Mouse (Mus musculus) Muller cell, postnatal 12 days (primary cell): ENCODE results near the gene Phlda1.

Source experiments
- DNase-seq: peaks from one replicate; pipeline ENCODE4 v3.0.0-alpha.2; 2015; ENCODE audit errors: inconsistent ontology term

Gene Phlda1

DNA sequence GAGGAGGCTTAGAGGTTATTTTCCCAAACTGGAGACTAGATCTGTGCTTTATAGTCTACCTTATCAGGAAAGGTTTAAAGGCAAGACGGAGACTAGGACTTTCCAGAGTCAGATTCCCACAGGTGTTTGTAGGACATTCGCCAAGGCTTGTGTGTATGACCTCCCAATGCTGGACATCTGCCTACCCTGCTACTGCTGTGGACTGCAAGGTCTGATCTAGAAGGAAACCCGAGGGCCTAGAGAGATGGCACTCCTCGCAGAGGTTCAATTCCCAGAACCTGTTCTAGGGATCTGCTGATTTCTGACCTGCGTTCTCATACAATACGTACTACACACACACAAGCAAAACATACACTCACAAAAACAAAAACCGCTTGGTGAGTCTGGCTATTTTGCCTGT lies 680 bp upstream of the Phlda1 start:
- DNase-seq, result no peak

DNA sequence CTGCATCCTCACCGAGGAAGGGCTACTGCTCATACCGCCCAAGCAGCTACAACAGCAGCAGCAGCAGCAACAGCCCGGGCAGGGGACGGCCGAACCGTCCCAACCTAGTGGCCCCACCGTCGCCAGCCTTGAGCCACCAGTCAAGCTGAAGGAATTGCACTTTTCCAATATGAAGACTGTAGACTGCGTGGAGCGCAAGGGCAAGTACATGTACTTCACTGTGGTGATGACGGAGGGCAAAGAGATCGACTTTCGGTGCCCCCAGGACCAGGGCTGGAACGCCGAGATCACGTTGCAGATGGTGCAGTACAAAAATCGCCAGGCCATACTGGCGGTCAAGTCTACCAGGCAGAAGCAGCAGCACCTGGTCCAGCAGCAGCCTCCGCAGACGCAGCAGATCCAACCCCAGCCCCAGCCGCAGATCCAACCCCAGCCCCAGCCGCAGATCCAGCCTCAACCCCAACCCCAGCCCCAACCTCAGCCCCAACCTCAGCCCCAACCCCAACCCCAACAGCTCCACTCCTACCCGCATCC lies 907 bp downstream of the Phlda1 start:
- DNase-seq, result no peak

DNA sequence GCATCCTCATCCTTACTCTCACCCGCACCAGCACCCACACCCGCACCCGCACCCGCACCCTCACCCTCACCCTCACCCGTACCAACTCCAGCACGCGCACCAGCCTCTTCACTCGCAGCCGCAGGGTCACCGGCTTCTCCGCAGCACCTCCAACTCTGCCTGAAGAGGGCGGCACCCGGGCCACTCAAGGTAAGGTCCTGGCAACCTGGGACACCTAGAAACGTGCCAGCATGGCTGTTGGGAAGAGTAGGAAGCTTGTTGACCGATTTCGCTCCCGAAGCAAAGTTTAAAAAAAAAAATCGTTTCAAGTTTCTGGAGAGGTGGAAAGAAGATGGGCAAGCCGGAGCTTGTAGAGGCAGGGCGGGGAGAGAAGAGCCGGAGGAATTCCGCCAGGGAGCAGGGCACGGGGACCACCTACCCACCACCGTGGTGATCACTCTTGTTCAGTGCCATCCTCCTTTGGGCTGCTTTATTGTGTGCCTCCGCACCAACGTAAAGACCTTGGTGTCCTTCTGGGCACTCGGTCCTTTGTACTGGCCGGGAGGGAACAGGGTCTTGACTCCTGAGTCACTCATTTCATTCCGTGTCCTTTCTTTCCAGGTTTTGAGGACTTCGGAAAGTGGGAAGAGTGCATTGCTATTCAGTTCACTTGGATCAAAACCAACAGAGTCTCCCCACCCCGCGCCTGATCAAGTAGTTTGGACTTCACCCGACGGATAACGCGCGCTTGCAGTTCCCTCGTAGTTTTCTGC lies 1.6 kb downstream of the Phlda1 start:
- peak; percentile 73 for DNase-seq

DNA sequence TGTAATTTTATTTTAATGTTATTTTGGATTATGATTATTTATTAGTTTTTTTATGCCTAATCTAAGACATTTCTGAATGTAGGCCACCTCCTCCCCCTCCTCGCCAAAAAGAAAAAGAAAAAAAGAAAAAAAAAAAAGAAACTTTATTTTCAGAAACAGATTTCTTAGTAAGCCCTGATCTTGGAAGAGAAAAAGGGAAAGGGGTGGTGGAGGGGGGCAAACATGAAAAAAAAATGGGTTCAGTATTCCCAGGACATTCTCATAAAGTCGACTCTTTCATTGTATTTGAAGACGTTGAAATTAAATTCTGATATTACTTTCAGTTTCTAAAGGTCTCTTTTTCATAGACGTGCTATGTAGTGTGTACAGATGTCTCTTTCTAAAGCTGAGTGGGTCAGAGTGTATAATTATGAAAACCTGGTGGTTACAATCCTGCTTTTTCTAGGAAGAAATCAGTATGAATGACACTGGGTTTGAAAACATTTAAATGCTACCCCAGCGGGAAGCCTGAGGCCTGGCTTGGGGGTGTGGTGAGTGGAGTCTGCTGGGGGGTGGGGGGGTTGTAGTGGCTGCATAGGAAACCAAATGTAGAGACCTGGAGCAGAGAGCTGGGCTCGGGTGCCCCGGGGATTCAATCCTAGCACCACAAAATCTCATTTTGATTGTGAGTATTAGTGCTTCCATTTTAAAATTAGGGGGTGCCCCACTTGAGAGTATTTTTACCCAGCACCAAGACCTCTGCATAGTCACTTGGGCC lies 2.4 kb downstream of the Phlda1 start:
- DNase-seq, result no peak

DNA sequence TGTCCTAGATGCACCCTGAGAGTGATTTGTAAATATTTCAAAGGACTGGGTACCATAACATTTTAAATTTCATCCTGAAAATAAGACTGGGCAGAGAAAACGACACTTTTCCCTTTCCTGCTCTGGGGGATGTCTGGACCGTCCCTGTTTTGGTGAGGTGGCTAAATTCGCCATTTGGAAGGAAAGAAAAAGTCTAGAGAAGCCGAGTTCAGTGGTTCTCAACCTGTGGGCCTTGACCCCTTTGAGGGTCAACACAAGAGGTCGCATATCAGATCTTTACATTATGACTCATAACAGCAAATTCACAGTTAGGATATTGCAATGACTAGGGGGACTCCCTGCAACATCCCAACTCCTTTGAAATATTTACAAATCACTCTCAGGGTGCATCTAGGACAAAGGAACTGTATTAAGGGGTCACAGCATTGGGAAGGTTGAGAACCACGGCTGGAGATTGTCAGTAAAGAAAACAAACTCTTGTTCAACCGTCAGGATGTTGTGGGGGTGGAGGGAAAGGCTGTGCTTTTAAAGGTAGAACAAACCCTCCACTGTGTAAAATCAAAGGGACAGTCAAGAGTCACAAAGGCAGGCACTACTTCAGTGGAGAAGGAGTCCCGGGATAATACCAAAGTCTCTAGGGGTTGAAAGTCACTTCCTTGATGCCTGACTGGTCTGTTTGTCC lies 3.2 kb downstream of the Phlda1 start:
- no peak for DNase-seq

DNA sequence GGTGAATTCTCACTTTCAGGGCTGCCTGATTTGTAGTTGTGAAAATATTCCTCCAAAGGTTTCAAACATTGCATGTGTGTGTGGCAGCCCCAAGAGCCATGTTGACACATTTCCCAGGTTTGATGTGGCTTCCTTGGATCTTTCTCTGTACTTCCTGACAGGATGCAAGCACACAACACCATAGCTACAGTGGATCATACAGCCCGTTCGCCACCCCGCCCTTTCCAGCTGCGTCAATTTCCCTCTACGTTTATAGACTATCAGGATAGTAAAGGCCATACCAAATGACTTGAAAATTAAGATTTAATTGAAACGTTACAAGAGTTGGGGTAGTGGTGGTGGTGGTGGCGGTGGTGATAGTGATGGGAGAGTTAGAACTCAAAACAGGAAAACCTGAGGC lies 3.9 kb downstream of the Phlda1 start:
- no peak for DNase-seq

DNA sequence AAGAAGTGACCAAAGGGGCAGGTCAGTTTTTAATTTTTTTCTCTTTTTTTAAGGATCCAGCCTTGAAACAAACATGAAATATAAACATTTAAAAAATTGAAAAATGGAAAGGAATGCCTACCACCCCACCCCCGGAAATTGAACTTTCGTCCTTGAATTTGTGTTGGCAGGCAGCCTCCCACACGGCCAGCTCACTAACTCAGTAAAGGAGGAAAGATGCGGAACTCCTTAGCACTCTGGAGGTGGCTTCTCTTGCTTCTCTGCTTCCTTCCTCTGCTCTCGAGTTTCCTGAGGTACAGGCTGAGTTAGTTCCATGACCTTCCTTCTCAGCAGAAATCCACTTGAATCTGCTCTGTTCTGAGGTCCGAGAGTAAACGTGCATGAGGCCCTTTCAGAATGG lies 4.7 kb downstream of the Phlda1 start:
- DNase-seq, result no peak

DNA sequence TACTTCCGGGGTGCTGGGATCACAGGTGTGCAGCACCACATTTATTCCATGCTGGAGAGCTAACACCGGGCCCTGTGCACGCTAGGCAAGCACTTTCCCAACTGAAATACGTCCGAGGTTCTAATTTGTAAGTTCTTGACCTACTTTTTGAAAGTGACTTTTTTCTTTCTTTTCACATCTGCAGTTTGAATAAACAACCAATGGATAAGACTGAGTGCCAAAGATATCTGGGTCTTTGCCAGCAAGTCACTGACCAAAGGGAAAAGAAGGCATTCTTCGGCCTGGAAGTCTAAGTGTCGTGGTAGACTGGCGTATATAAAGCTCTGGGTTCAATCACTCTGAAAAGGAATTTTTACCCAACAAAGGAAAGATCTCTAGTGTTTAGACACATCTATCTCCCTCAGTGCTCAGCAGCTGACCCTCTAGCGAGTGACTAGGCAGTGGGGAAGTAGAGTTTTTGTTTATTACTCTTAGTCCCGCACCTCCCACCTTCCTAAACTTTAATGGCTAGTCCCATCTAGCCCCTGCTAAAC lies 6.0 kb downstream of the Phlda1 start:
- no peak for DNase-seq

DNA sequence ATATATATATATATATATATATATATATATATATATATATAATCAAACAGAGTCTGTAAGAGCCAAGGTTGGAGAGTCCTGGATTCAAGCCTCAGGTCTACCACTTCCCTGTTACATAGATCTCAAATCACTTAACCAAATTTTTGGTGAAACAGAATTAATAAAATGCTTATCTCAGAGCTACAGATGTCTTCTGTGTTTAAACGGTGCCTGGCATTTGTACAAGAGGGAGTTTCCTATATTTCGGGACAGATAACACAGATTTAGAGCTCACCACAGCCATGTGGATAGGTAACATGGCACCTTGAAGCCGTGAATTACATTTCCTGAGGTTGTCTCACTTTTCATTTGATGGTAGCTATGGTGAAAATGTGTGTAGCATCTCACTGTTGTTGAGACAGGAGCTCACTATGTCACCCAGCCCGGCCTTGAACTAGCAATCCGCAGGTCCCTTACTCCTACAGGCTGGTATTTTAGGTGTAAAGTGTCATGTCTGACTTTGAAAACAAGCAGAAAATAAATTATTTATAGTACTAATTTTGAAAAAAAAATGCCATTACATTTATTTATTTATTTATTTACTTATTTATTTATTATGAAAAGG lies 8.3 kb downstream of the Phlda1 start:
- no peak for DNase-seq

DNA sequence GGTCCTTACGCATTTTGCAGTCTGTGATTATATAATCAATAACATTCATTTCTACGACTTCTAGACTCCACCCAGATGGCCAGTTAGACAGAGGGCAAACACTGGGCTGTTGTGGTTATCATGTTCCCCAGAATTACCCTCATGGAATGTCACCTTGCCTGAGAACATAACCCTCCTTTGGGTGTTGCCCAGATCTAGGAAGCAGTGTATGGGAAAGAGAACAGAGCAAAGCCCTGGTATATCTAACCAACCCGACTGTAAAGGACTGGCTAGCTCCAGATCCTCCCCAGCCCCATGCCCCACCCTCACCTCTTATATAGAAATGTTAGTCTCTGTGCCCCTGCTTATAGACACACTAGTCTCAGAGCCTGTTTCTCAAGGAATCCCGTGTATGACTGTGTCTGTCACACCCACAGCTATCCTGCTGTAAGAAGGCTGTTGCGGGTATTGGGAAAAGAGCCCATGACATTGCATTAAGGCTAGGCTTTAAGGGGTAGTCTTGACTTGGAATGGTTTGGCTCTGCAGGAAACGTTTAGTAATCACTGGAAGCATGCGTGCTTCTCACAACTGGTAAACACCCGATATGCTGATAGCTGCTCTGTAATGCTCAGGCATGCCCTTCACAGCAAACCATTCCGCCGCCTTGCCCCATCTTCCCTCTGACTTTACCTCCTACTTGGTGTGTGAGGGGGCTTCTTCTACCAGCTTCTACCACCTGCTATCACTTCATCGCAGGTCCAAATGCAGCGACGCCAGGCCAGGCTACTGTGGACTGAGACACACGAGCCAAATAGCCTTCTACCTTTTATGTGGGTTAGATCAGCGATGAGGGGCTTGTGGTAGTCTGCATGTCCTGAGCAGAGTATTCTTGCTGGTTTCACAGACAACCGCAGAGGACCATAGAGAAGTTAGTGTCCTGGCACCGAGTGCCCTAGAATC lies 9.3 kb downstream of the Phlda1 start:
- DNase-seq, result no peak

DNA sequence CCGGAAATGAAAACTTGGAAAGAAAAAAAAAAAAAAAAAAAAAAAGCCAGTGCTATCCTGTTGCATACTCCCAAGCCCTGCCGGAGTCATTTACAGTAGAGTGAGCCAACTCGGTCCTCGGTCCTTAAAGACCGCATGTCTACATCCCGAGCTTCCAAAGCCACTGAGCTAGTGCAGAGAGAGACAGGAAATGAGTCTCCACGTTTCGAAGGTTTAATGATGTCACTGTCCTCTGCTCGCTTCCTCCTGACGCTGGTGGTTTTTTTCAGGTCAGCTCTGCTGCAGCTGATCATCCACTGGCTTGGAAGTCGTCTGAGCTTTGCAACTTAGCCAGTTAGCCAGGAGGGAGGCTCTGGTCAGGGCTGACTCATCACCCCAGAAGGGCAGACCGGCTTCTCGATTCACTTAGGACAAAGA lies 10.1 kb downstream of the Phlda1 start:
- peak; percentile 90 for DNase-seq

DNA sequence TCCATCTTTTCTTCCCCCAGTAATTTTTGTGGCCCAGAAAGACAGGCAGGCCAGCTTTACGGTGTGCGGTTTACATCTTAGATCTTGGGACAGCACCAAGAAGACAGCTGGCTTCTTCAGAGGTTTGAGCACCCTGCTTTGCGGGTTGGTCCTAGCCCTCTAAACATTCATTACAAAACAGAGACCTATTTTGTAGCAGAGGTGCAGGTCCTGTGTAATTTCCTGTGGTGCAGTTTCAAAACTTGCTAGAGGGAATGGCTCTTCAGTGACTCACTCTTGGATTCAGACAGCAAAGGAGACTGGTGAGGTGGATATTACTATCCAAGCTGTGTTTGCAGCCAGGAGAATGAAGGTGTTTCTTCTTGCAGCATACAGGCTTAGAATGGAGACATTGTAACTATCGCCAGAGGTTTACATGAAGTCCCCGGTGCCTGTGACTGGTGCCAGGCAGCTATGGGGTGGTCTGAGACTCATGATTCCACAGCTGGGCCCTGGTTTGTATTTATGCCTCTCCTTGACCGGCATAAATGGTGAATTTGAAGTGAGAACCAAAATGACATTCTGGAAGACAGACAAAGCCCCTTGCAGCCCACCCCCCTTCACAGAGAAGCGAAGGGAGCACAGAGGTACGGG lies 10.8 kb downstream of the Phlda1 start:
- DNase-seq, result peak; percentile 74

DNA sequence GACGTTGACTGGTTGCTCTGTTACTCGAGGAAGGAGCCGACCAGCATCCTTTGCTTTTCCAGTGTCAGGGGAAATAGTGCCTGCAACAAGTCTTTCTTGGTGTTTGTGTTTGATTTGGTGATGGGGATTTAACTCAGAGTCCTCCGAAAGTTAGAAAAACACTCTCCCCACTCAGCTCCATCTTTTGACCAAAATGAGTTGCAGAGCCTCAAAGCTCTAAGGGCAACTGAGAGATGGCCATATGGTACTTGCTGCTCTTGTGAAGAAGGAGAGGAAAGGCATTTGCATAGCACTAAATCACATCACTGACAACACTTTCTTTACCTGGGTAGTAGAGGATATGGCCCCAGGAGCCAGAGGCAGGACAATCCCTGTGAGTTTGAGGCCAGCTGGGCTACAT lies 12.3 kb downstream of the Phlda1 start:
- no peak for DNase-seq

DNA sequence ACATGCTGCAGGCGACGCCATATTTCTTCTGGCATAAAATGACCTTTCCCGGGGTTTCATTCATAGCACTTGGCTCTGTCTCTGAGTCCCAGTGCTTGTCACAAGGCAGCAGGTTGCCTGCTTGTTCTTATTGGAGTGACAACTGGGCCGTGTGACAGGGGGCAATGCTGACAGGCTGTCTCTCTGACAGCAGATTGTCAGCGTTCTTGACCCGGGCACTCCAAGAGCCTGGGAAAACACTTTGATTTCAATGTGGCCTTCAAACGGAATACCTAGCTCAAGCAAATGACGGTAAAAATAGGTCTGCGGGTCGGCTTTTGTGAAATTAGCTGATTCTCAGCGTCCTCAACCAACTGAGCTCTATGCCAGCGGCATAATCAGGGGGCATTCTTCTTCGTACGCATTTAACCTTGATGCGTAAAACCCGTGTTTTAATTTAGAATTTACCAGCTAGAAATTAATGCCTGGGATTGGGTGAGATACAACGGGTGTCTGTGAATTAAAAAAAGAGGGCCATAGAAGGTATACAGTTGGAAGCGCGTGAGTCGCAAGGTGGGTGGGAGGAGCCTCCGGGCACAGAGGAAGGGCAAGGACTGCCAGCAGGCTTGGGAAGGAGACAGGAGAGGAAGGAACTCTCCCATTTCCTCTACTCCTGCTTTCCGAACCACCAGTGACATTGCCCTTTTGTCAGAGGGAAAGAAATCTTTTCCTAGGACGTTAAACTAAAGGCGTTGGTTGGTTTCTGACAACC lies 13.7 kb downstream of the Phlda1 start:
- no peak for DNase-seq

DNA sequence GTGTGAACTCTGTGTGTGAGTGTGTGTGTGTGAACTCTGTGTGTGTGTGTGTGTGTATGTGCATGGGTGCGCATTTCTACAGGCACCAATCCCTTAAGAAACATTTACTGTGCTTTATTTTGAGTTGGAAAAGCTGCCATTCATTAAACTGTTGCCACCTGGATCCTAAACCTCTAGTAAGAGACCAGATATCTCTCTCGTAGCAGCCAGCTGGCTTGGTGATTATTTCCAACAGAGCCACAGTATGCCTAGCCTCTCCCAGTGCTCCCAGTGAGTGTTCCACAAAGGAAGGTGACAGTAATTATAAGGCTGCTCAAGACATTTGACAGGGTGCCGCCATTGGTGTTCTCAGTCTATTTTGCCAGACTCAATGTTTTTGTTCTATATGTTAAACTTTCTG lies 14.5 kb downstream of the Phlda1 start:
- no peak for DNase-seq

DNA sequence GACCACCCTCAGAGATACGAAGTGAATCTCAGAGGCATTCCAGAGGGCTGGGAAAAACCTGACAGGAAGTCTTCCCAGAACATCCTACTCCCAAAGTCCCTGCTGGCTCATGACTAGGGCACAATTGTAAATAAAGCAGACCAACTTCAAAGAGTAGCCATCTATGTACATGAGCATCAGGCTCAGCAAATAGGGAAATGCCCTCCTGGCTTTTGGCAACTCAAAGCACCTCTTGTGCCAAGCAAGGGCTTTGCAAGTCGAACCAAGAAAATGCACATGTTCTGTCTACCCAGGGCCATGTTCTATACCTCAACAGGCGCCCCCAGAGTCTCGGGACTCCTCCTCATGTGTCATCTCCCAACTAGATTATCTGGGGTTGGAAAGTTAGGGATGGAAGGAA lies 15.6 kb downstream of the Phlda1 start:
- no peak for DNase-seq

DNA sequence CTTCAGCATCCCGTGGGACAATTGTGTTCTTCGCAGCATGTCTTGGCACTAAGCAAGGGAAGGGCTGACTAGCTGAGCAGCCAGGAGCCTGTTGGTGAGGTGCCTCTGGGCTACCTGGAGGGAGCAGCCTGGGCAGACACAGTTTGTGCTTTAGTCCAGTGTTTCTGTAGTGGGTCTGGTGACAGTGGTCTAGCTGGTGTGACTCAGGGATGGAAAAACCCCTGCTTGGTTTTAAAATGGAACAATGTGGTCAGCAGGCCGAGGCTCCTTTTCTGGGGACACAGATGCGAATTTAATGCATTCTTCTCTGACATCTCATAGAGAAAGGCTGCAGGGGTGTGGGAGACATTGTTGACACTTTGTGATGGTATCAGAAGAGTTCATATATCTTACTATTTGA lies 16.1 kb downstream of the Phlda1 start:
- no peak for DNase-seq

DNA sequence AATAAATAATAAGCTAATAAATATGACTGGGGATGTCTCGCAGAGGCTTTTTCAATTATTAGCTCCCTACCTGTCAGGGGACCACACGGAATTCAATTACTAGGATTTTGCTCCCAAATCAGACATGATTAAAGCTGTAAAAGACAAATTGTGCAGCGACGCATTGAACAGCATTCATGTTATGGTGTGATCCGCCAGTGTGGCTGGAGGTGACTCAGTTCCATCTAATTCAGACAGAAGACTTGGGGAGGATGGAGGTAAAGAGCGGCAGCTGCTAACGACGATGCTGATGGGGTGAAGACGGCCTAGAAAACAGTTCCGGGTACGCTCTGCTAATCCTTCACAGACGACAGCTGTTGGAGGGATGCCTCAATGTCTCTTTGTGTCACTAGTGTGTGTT lies 17.8 kb downstream of the Phlda1 start:
- DNase-seq, result no peak

DNA sequence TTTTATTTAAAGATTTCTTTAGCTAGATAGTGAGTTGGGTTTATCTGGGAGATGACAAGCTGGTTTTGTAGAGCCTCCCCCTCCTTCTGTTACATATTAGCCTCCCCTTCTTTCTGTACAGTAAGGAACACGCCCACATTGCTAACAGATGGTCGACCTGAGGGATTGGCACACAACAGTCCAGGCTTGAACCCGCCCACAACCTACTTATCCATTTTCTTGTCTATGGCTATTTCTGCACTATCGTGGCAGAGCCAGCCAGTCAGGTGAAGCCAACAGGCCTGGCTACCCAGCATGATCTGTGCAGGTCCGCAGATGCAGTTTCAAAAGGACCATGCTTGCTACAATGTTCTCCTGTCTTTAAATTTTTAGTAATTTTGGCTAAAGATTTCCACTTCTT lies 21.0 kb downstream of the Phlda1 start:
- DNase-seq, result no peak

DNA sequence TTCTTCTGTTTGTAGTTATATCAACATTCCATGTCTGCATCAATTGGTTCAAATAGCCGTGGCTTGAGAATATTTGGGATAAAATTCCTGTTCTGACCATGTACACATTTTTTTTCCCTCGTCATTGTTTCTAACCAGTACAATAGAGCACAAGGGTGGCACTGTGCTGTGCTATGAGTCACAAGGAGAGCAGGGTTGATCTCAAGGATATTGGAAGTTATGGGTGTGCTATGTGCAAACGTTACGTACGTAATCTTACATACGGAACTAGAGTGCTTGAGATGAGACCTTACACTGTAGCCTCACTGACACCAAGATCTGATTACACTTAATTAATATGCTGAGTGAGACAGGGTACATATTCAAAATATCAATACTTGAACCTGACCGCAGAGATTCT lies 21.5 kb downstream of the Phlda1 start:
- DNase-seq, result peak; percentile 53
